Mouse (Mus musculus): ENCODE measurements at regions not wholly inside any gene's neighbourhood (a gene's known extent, or its start where the extent isn't known, plus 50 kb on each side); places are given as distances from the start of the nearest gene placed in this dataset.
"Not testable (repeated sequence)": the region's sequence is repeated elsewhere in the genome, so short reads cannot be mapped to it uniquely, and the experiment has no call there.

GRCm38 (mm10) chr9:11441241-11441997 is 536.8 kb upstream of the Cntn5 start:
- not testable (repeated sequence) for DNase-seq (ENCODE audit: low spot score in 2 of 2); H3K27ac ChIP-seq; H3K4me3 ChIP-seq

- DNase-seq (ENCODE audit: low spot score in 2 of 2): no peak
- no peak overlapping the region for H3K27ac ChIP-seq
- TF ChIP-seq CTCF (conservative IDR thresholded peaks at IDR 0.05): no peak
- no peak overlapping the region for H3K4me3 ChIP-seq
Observed at GRCm38 (mm10) chr9:11436443-11437167, 532.0 kb upstream of the Cntn5 start.

- no peak overlapping the region for H3K27ac ChIP-seq
- no peak for TF ChIP-seq CTCF (conservative IDR thresholded peaks at IDR 0.05)
- DNase-seq (ENCODE audit: low spot score in 2 of 2): no peak
Observed at GRCm38 (mm10) chr9:11436014-11436413, 531.4 kb upstream of the Cntn5 start.

GRCm38 (mm10) chr9:11435019-11435418 is 530.4 kb upstream of the Cntn5 start:
- H3K27ac ChIP-seq: no peak overlapping the region
- peak; percentile 74 for TF ChIP-seq CTCF (conservative IDR thresholded peaks at IDR 0.05)
- DNase-seq (ENCODE audit: low spot score in 2 of 2): no peak
- H3K4me3 ChIP-seq: no peak overlapping the region

More at GRCm38 (mm10) chr9:11436014-11436413, 531.4 kb upstream of the Cntn5 start:
- no peak overlapping the region for H3K4me3 ChIP-seq

- Histone ChIP-seq H3K4me3 (no peak overlapping the region), H3K27ac (no peak overlapping the region)
- DNase-seq (ENCODE audit: low spot score in 2 of 2): no peak
- no peak for TF ChIP-seq CTCF (conservative IDR thresholded peaks at IDR 0.05)
Observed at GRCm38 (mm10) chr9:11426473-11426872, 521.9 kb upstream of the Cntn5 start.

- no peak for DNase-seq (ENCODE audit: low spot score in 2 of 2)
- H3K27ac ChIP-seq: no peak overlapping the region
- no peak overlapping the region for H3K4me3 ChIP-seq
- TF ChIP-seq CTCF (conservative IDR thresholded peaks at IDR 0.05): no peak
Observed at GRCm38 (mm10) chr9:11396829-11397228, 492.3 kb upstream of the Cntn5 start.

- no peak for DNase-seq (ENCODE audit: low spot score in 2 of 2)
Observed at GRCm38 (mm10) chr9:11381648-11382075, 477.1 kb upstream of the Cntn5 start.

GRCm38 (mm10) chr9:11380531-11380930 is 476.0 kb upstream of the Cntn5 start:
- TF ChIP-seq CTCF (conservative IDR thresholded peaks at IDR 0.05): no peak
- DNase-seq (ENCODE audit: low spot score in 2 of 2): no peak
- Histone ChIP-seq H3K27ac (no peak overlapping the region), H3K4me3 (no peak overlapping the region)

More at GRCm38 (mm10) chr9:11381648-11382075, 477.1 kb upstream of the Cntn5 start:
- no peak for TF ChIP-seq CTCF (conservative IDR thresholded peaks at IDR 0.05)
- no peak overlapping the region for H3K4me3 ChIP-seq
- H3K27ac ChIP-seq: no peak overlapping the region

- H3K4me3 ChIP-seq: no peak overlapping the region
- no peak overlapping the region for H3K27ac ChIP-seq
- no peak for DNase-seq (ENCODE audit: low spot score in 2 of 2)
- no peak for TF ChIP-seq CTCF (conservative IDR thresholded peaks at IDR 0.05)
Observed at GRCm38 (mm10) chr9:11378046-11378445, 473.5 kb upstream of the Cntn5 start.

- no peak for TF ChIP-seq CTCF (conservative IDR thresholded peaks at IDR 0.05)
- H3K4me3 ChIP-seq: no peak overlapping the region
- no peak for DNase-seq (ENCODE audit: low spot score in 2 of 2)
Observed at GRCm38 (mm10) chr9:11377586-11377985, 473.0 kb upstream of the Cntn5 start.

GRCm38 (mm10) chr9:11373294-11373903 is 468.8 kb upstream of the Cntn5 start:
- Histone ChIP-seq H3K27ac (no peak overlapping the region), H3K4me3 (no peak overlapping the region)
- DNase-seq (ENCODE audit: low spot score in 2 of 2): no peak
- no peak for TF ChIP-seq CTCF (conservative IDR thresholded peaks at IDR 0.05)

More at GRCm38 (mm10) chr9:11377586-11377985, 473.0 kb upstream of the Cntn5 start:
- no peak overlapping the region for H3K27ac ChIP-seq

- Histone ChIP-seq H3K4me3 (no peak overlapping the region), H3K27ac (no peak overlapping the region)
- DNase-seq (ENCODE audit: low spot score in 2 of 2): no peak
- no peak for TF ChIP-seq CTCF (conservative IDR thresholded peaks at IDR 0.05)
Observed at GRCm38 (mm10) chr9:11368056-11368455, 463.5 kb upstream of the Cntn5 start.

- no peak for TF ChIP-seq CTCF (conservative IDR thresholded peaks at IDR 0.05)
- H3K27ac ChIP-seq: no peak overlapping the region
- H3K4me3 ChIP-seq: no peak overlapping the region
- no peak for DNase-seq (ENCODE audit: low spot score in 2 of 2)
Observed at GRCm38 (mm10) chr9:11328900-11329299, 424.3 kb upstream of the Cntn5 start.

All from layer of hippocampus, adult 2 months (tissue).